Mouse (Mus musculus) intestine, embryonic 16.5 days (tissue): ENCODE data around the gene Grid2. TPM values are rescaled to one million over a fixed set of nuclear protein-coding genes. Genes with fewer than 3 reads are reported as not detected.
"Not testable (repeated sequence)": the region's sequence is repeated elsewhere in the genome, so short reads cannot be mapped to it uniquely, and the experiment has no call there.

Experiments
- ATAC-seq: fragments of 200-750 bp; cut with Nextera tagmentation; 2 replicates; pipeline ENCODE4 v1.8.0; 2017; ENCODE audit warnings: moderate TSS enrichment, moderate library complexity
- H3K27ac ChIP-seq: fragments of 300-500 bp; sonication (generic); 2 replicates; pipeline ENCODE4 v1.5.1; 2014; ENCODE audit warnings: mild to moderate bottlenecking, low read length
- H3K27me3 ChIP-seq: fragments of 300-500 bp; sonication (generic); replicated peaks from 2 replicates; pipeline ENCODE4 v1.6.1; 2014; ENCODE audit warnings: low read length, control low read depth, mixed read lengths; ENCODE audit not compliant: control insufficient read depth, insufficient read depth
- H3K36me3 ChIP-seq: fragments of 300-500 bp; sonication (generic); 2 replicates; pipeline ENCODE4 v1.6.1; 2014; ENCODE audit warnings: low read length, control low read depth; ENCODE audit not compliant: control insufficient read depth, insufficient read depth
- H3K4me1 ChIP-seq: fragments of 300-500 bp; sonication (generic); 2 replicates; pipeline ENCODE4 v1.6.1; 2014; ENCODE audit warnings: low read length, control low read depth, mixed read lengths; ENCODE audit not compliant: control insufficient read depth, insufficient read depth
- H3K4me2 ChIP-seq: fragments of 300-500 bp; sonication (generic); 2 replicates; pipeline ENCODE4 v1.6.1; 2014; ENCODE audit warnings: low read depth, low read length, control low read depth
- H3K4me3 ChIP-seq: fragments of 300-500 bp; sonication (generic); 2 replicates; pipeline ENCODE4 v1.5.1; 2014; ENCODE audit warnings: mild to moderate bottlenecking, low read length
- H3K9ac ChIP-seq: fragments of 300-500 bp; sonication (generic); 2 replicates; pipeline ENCODE4 v1.6.1; 2014; ENCODE audit warnings: low read depth, low read length
- H3K9me3 ChIP-seq: fragments of 300-500 bp; sonication (generic); 2 replicates; pipeline ENCODE4 v1.6.1; 2016; ENCODE audit warnings: low read length, control low read depth; ENCODE audit not compliant: control insufficient read depth
- WGBS: fragments of 180-500 bp; shearing (Covaris S2); extraction: QIAGEN DNeasy Blood & Tissue Kit; methylation state at CpG from one replicate; pipeline ENCODE4 v1.1.7; 2014; 5-methylcytosine and 5-hydroxymethylcytosine counted together
- polyA plus RNA-seq: library from polyadenylated mRNA; unstranded; fragments of >200 nt; fragmentation: Nextera tagmentation; extraction: Ambion mirVana; gene quantifications from 2 replicates; pipeline ENCODE4 v1.2.1, GENCODE M21; 2015

The Grid2 gene
- polyA plus RNA-seq, 1 experiment from 2014 or later = 0.43 TPM

GRCm38 (mm10) chr6:63547741-63548140, 292.1 kb downstream of the Grid2 start:
- ATAC-seq = no peak
- Histone ChIP-seq H3K4me1 (no peaks in the 10 kb centered on the region), H3K9me3 (no peaks in the 10 kb centered on the region), H3K9ac (no peak overlapping the region), H3K4me3 (no peak overlapping the region), H3K27ac (no peak overlapping the region), H3K36me3 (no peaks in the 10 kb centered on the region), H3K4me2 (no peak overlapping the region), H3K27me3 (no peaks in the 10 kb centered on the region)
- WGBS = 58% methylated on average over 4 of the region's 4 CpGs

GRCm38 (mm10) chr6:63568741-63569140, 313.1 kb downstream of the Grid2 start:
- H3K4me1 ChIP-seq, H3K4me2 ChIP-seq, H3K9ac ChIP-seq, H3K36me3 ChIP-seq, H3K9me3 ChIP-seq, ATAC-seq, H3K4me3 ChIP-seq, H3K27ac ChIP-seq, H3K27me3 ChIP-seq: not testable (repeated sequence)
- WGBS = 92% methylated on average over 1 of the region's 1 CpGs

GRCm38 (mm10) chr6:63590681-63591080, 335.0 kb downstream of the Grid2 start:
- no peaks in the 10 kb centered on the region for H3K4me1 ChIP-seq
- H3K27me3 ChIP-seq = no peaks in the 10 kb centered on the region
- no peaks in the 10 kb centered on the region for H3K36me3 ChIP-seq
- no peak overlapping the region for H3K9ac ChIP-seq
- no peak overlapping the region for H3K27ac ChIP-seq
- no peaks in the 10 kb centered on the region for H3K9me3 ChIP-seq
- WGBS = 89% methylated on average over 4 of the region's 4 CpGs
- H3K4me2 ChIP-seq = no peak overlapping the region
- no peak overlapping the region for H3K4me3 ChIP-seq
- ATAC-seq = no peak

GRCm38 (mm10) chr6:63609570-63609969, 353.9 kb downstream of the Grid2 start:
- Histone ChIP-seq H3K27me3 (no peaks in the 10 kb centered on the region), H3K9ac (no peak overlapping the region), H3K9me3 (no peaks in the 10 kb centered on the region), H3K27ac (no peak overlapping the region), H3K4me1 (no peaks in the 10 kb centered on the region), H3K4me3 (no peak overlapping the region), H3K36me3 (no peaks in the 10 kb centered on the region), H3K4me2 (no peak overlapping the region)
- 39% methylated on average over 2 of the region's 2 CpGs for WGBS
- ATAC-seq = no peak

- Histone ChIP-seq H3K27ac (no peak overlapping the region), H3K4me2 (no peak overlapping the region), H3K4me3 (no peak overlapping the region), H3K27me3 (no peaks in the 10 kb centered on the region), H3K9ac (no peak overlapping the region), H3K9me3 (no peaks in the 10 kb centered on the region), H3K36me3 (no peaks in the 10 kb centered on the region), H3K4me1 (no peaks in the 10 kb centered on the region)
- WGBS = 85% methylated on average over 3 of the region's 3 CpGs
- no peak for ATAC-seq
Observed at GRCm38 (mm10) chr6:63635970-63636369, 380.3 kb downstream of the Grid2 start.

- Histone ChIP-seq H3K9ac (no peak overlapping the region), H3K9me3 (no peaks in the 10 kb centered on the region), H3K4me1 (no peaks in the 10 kb centered on the region), H3K36me3 (no peaks in the 10 kb centered on the region), H3K4me3 (no peak overlapping the region), H3K27me3 (no peaks in the 10 kb centered on the region), H3K4me2 (no peak overlapping the region), H3K27ac (no peak overlapping the region)
- 79% methylated on average over 3 of the region's 3 CpGs for WGBS
- no peak for ATAC-seq
Observed at GRCm38 (mm10) chr6:63659423-63659822, 403.7 kb downstream of the Grid2 start.

- Histone ChIP-seq H3K4me1 (no peaks in the 10 kb centered on the region), H3K4me2 (no peak overlapping the region), H3K27me3 (no peaks in the 10 kb centered on the region), H3K9me3 (no peaks in the 10 kb centered on the region), H3K27ac (no peak overlapping the region), H3K4me3 (no peak overlapping the region), H3K9ac (no peak overlapping the region), H3K36me3 (no peaks in the 10 kb centered on the region)
- no peak for ATAC-seq
- WGBS = 53% methylated on average over 3 of the region's 3 CpGs
Observed at GRCm38 (mm10) chr6:63685689-63686088, 430.0 kb downstream of the Grid2 start.

- H3K27ac ChIP-seq = no peak overlapping the region
- no peaks in the 10 kb centered on the region for H3K27me3 ChIP-seq
- H3K9me3 ChIP-seq = no peaks in the 10 kb centered on the region
- H3K9ac ChIP-seq = no peak overlapping the region
- WGBS = 87% methylated on average over 1 of the region's 1 CpGs
- ATAC-seq = no peak
- H3K4me1 ChIP-seq = no peaks in the 10 kb centered on the region
- no peak overlapping the region for H3K4me2 ChIP-seq
- H3K36me3 ChIP-seq = no peaks in the 10 kb centered on the region
- H3K4me3 ChIP-seq = no peak overlapping the region
Observed at GRCm38 (mm10) chr6:63701684-63702083, 446.0 kb downstream of the Grid2 start.

GRCm38 (mm10) chr6:63733740-63734139, 478.1 kb downstream of the Grid2 start:
- 71% methylated on average over 2 of the region's 2 CpGs for WGBS
- Histone ChIP-seq H3K9me3 (no peaks in the 10 kb centered on the region), H3K9ac (no peak overlapping the region), H3K4me2 (no peak overlapping the region), H3K36me3 (no peaks in the 10 kb centered on the region), H3K4me3 (no peak overlapping the region), H3K27me3 (no peaks in the 10 kb centered on the region), H3K4me1 (no peaks in the 10 kb centered on the region), H3K27ac (no peak overlapping the region)
- no peak for ATAC-seq

GRCm38 (mm10) chr6:63762535-63762934, 506.9 kb downstream of the Grid2 start:
- H3K9me3 ChIP-seq = no peaks in the 10 kb centered on the region
- H3K36me3 ChIP-seq = no peaks in the 10 kb centered on the region
- H3K4me2 ChIP-seq = no peak overlapping the region
- H3K4me3 ChIP-seq = no peak overlapping the region
- ATAC-seq = no peak
- no peak overlapping the region for H3K27ac ChIP-seq
- no peak overlapping the region for H3K9ac ChIP-seq
- H3K27me3 ChIP-seq = no peaks in the 10 kb centered on the region
- WGBS = 71% methylated on average over 2 of the region's 2 CpGs
- no peaks in the 10 kb centered on the region for H3K4me1 ChIP-seq
